Mouse (Mus musculus) left cerebral cortex, postnatal 10 days (tissue): ENCODE results near the gene Lrch4. TPM values are rescaled to one million over a fixed set of nuclear protein-coding genes. Genes with fewer than 3 reads are reported as not detected.

Experiments
- DNase-seq, 2 experiments: peaks; one replicate each; pipeline ENCODE4 v3.0.0; 2021 to 2022; ENCODE audit warnings: low spot score in 2 of 2, mixed read lengths in 1 of 2; ENCODE audit errors: extremely low spot score in 1 of 2
- intact Hi-C: fragments of 180-260 bp; cut with DNase I; formaldehyde crosslinking; loops from one replicate; pipeline ENCODE4 v1.15.1; 2025
- total RNA-seq, 2 experiments: library from RNA; stranded (reverse); gene quantifications; 2 replicates each; pipeline ENCODE4 v1.2.3; 2021

Lrch4 gene
- total RNA-seq, 2 experiments from 2014 or later, result 15.1 to 15.6 TPM

GRCm38 (mm10) chr5:137679726-137680125, 50.8 kb downstream of the Lrch4 start:
- no peak for DNase-seq
- intact Hi-C loops, result loop anchor here (5.0 kb wide), 1 partner anchor 58 kb away; no protein-coding TSS in a partner anchor

DNA sequence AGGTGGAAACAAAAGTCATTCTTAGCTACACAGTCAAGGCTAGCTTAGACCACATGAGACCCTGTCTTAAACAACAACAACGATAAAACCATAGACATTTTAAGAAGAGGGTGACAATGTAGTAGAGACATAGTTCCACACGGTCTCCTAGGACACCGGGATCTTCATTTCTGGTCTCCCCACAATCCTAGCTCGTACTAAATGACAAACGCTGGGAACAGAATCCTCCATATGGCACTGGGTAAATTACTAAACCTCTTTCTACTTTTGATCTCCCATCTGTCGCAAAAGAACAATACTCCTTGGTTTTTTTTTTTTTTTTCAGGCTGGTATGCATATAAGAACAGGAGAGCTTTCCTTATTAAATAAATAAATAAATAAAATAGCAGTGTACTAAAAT, 53.6 kb downstream of the Lrch4 start:
- intact Hi-C loops, result loop anchor here (5.0 kb wide), 1 partner anchor 55 kb away; no protein-coding TSS in a partner anchor
- no peak for DNase-seq

GRCm38 (mm10) chr5:137683388-137684293, 54.7 kb downstream of the Lrch4 start:
- intact Hi-C loops, result loop anchor here (5.0 kb wide), 1 partner anchor 54 kb away; no protein-coding TSS in a partner anchor
- DNase-seq, result peak in 1 of 2 experiments; percentile 55

DNA sequence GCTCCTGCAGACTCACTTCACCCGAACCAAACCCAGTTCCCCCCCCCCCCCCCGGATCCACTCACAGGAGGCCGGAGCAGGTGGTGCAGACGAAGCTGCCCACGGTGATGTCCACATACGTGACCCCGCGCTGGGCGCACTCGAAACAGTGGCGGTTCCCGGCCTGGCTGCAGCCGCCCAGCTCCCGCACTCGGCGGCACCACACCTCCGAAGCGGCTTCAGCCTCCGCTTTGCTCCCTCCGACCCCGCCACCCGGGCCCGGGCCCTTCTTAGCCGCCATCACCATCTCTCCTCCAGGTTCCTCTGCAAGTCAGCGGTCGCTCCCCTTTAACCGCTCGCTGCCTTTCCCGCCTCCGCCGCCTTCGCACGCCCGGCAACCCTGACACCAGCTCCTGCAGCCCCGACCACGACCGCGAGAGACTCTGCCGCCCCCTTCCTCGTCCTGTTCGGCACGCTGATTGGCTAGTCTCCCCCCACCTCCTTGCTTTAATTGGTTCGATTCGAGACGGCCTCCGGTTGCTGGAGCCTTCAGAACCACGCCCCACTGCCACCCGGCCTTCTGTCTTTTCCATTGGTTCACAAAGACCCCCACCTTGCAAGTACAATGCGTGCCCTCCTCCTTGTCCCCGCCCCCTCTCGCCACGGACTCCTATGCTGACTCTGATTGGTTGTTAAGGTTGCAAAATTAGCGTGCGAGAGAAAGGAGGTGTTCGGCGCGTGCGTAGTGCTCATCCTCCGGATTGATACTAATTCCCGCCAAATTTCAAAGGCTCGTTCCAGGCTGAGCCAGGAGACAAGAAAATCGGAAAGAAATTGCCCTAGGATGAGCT, 55.6 kb downstream of the Lrch4 start, which contains the start of gene Agfg2:
Gene Agfg2, minus strand, starts transcription at position 433 of the 830 bp plus-strand sequence.
- DNase-seq, result peak; percentile 100
- intact Hi-C loops, result loop anchor here (5.0 kb wide), 1 partner anchor 53 kb away; no protein-coding TSS in a partner anchor

DNA sequence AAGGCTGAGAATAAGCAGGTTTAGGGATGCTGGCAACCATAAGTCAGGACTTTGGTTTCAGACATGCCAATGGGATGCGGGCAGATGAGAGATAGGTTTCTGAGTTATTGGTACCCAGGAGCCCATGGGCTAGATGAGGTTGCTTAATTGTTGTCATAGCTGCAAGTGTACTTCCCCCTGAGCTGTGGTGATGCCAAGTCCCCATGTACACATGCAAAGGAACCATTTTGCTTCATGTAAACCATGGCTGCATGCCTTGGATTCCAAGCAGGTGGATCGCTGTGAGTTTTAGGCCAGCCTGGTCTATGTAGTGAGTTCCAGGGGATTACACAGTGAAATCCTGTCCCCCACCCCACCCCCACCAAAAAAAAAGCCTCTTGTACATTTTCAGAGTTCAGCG, 56.7 kb downstream of the Lrch4 start:
- intact Hi-C loops, result no loop called here
- no peak for DNase-seq

- no peak for DNase-seq
- intact Hi-C loops, result no loop called here
Measured at GRCm38 (mm10) chr5:137686127-137686790, 57.3 kb downstream of the Lrch4 start.

DNA sequence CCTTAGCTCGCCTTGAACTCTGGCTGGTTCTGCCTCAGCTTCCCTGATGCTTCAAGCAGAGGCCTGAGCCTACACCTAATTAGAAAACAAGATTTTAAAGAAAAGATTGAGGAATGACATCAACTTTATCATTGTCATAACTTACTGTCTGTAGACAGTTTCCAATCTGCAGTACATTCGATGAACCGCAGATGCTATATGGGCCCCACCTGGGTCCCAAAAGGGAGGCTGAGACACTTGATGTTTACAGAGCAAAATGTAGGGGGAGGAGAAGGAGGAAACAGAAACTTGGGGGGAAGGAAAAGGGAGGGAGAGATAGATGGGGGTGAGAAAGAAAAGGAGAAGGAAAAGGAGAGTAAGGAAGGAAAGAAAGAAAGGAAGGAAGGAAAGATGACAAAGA, 61.1 kb downstream of the Lrch4 start:
- intact Hi-C loops, result no loop called here

DNA sequence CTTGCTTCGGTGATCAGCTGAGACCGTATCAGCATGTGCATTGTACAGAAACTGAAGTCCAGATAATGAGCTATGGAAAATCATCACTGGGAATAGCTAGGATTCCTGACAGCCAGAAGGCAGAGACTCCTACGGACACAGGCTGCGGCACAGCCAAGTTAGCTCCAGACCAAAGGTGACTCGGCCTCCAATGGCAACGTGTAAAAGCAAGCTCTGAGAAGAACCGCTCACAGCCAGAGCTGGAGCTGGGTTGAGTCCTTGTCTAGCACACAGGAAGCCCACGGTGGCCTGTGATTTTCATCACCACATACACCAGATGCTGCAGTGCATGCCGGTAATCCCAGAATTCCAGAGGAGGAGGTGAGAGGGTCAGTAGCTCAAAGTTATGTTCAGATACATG, 61.6 kb downstream of the Lrch4 start:
- DNase-seq, result no peak
- intact Hi-C loops, result no loop called here

More for the DNA sequence above, 61.1 kb downstream of the Lrch4 start:
- no peak for DNase-seq

Other genes with a start within 250 kb of the Lrch4 start
- under 1 TPM; 0.47 to 0.69 TPM for gene Zan, start 152.1 kb upstream of the Lrch4 start, total RNA-seq
- 10 to 100 TPM; 36.5 to 36.8 TPM for gene Pop7, start 126.6 kb upstream of the Lrch4 start, total RNA-seq
- gene Gigyf1, start 110.6 kb upstream of the Lrch4 start, total RNA-seq, result 10 to 100 TPM; 43.0 TPM
- not detected for gene Epo, start 95.9 kb upstream of the Lrch4 start, total RNA-seq
- gene Gnb2, start 95.6 kb upstream of the Lrch4 start, total RNA-seq, result 1,000 to 10,000 TPM in 1 of 2 experiments, 100 to 1,000 TPM in 1; 996 to 1,005 TPM
- gene Actl6b, start 75.6 kb upstream of the Lrch4 start, total RNA-seq, result 100 to 1,000 TPM; 151 to 152 TPM
- 10 to 100 TPM; 23.7 to 26.7 TPM for gene Tfr2, start 59.3 kb upstream of the Lrch4 start, total RNA-seq
- gene Mospd3, start 28.1 kb upstream of the Lrch4 start, total RNA-seq, result 10 to 100 TPM; 38.8 to 43.1 TPM
- gene Pcolce, start 15.3 kb upstream of the Lrch4 start, total RNA-seq, result 10 to 100 TPM; 11.4 to 12.3 TPM
- under 1 TPM; 0.19 to 0.26 TPM for gene Fbxo24, start 119 bp upstream of the Lrch4 start, total RNA-seq
- gene Gm20605, start 54 bp downstream of the Lrch4 start, total RNA-seq, result 1 to 10 TPM; 4.4 to 5.6 TPM
- gene Sap25, start 12.2 kb downstream of the Lrch4 start, total RNA-seq, result 1 to 10 TPM; 2.7 to 4.5 TPM
- under 1 TPM in 1 of 2 experiments, not detected in 1; 0.36 TPM for gene Irs3, start 16.6 kb downstream of the Lrch4 start, total RNA-seq
- gene Agfg2, start 55.6 kb downstream of the Lrch4 start, total RNA-seq, result 10 to 100 TPM; 33.3 to 36.5 TPM
- 100 to 1,000 TPM; 116 to 119 TPM for gene Nyap1, start 112.5 kb downstream of the Lrch4 start, total RNA-seq
- 100 to 1,000 TPM; 112 to 120 TPM for gene Tsc22d4, start 116.6 kb downstream of the Lrch4 start, total RNA-seq
- 10 to 100 TPM; 28.0 to 28.7 TPM for gene Ppp1r35, start 149.7 kb downstream of the Lrch4 start, total RNA-seq
- gene Mepce, start 158.5 kb downstream of the Lrch4 start, total RNA-seq, result 10 to 100 TPM; 30.1 to 35.3 TPM
- 1 to 10 TPM; 5.7 to 6.0 TPM for gene Zcwpw1, start 158.7 kb downstream of the Lrch4 start, total RNA-seq
- 1 to 10 TPM in 1 of 2 experiments, under 1 TPM in 1; 0.71 to 1.2 TPM for gene Pilra, start 207.2 kb downstream of the Lrch4 start, total RNA-seq
- not detected for gene Pilrb1, start 229.0 kb downstream of the Lrch4 start, total RNA-seq
- gene Pilrb2, start 242.7 kb downstream of the Lrch4 start, total RNA-seq, result not detected